Mouse (Mus musculus) cerebellum, adult 2 months (tissue): Measurements from ENCODE around the gene Tbck. TPM values are rescaled to one million over a fixed set of nuclear protein-coding genes. Genes with fewer than 3 reads are reported as not detected.

ENCODE experiments used
- DNase-seq, 2 experiments: peaks; one replicate each; pipeline ENCODE4 v3.0.0; 2021
- H3K27ac ChIP-seq: fragments of 200-500 bp; 2 replicates; pipeline ENCODE4 v1.5.1; 2012; ENCODE audit warnings: low read length, control low read depth, inconsistent platforms; ENCODE audit not compliant: insufficient read depth
- H3K27me3 ChIP-seq: fragments of 200-500 bp; 2 replicates; pipeline ENCODE4 v1.6.1; 2012; ENCODE audit warnings: inconsistent platforms, mild to moderate bottlenecking, low read length, moderate library complexity; ENCODE audit not compliant: control insufficient read depth, insufficient read depth
- H3K4me1 ChIP-seq: fragments of 200-500 bp; 2 replicates; pipeline ENCODE4 v1.6.1; 2011; ENCODE audit warnings: low read length; ENCODE audit not compliant: control insufficient read depth, insufficient read depth
- H3K4me3 ChIP-seq: fragments of 200-500 bp; replicated peaks from 2 replicates; pipeline ENCODE3; 2011; ENCODE audit warnings: mild to moderate bottlenecking, low read depth, low read length, control low read depth; ENCODE audit not compliant: insufficient read depth
- CTCF ChIP-seq: fragments of 200-500 bp; IDR thresholded peaks from 2 replicates; pipeline ENCODE4 v1.5.1; 2011; ENCODE audit warnings: low read depth, mild to moderate bottlenecking, control low read depth, low read length, moderate library complexity, borderline replicate concordance; ENCODE audit not compliant: insufficient read depth
- POLR2A ChIP-seq: fragments of 200-500 bp; IDR thresholded peaks from 2 replicates; pipeline ENCODE4 v1.6.1; 2011; ENCODE audit warnings: low read length, control low read depth, borderline replicate concordance; ENCODE audit not compliant: insufficient read depth
- WGBS: fragments of 180-500 bp; shearing (Covaris S2); methylation state at CpG from one replicate; pipeline ENCODE4 v1.1.7; 2018; 5-methylcytosine and 5-hydroxymethylcytosine counted together
- polyA plus RNA-seq: library from polyadenylated mRNA; depleted of rRNA; stranded (reverse); fragments of >200 nt; gene quantifications from 2 replicates; pipeline ENCODE4 v1.2.3, GENCODE M21; 2012

Tbck gene
- polyA plus RNA-seq, 1 experiment, result 8.6 TPM

DNA sequence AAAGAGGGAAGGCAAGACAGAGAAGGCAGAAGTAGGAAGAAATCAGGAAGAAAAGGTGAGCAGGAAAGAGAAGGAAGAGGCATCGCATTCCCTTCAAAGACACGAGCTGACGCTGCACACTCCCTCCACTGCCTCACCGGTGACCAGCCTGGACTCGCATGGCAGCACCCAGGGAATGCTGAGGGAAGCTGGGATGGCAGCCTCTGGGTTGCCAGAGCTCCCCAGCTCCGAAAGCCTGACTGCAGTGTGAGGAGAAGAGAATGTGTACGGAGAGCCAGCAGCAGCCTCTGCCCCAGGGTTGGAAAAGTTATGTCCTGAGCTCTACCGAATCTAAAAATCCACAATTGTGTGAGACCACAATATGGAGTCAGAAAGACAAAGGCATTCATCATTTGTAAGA lies 155.6 kb downstream of the Tbck start:
- H3K27me3 ChIP-seq, result no peaks in the 10 kb centered on the region
- no peak overlapping the region for H3K27ac ChIP-seq
- TF ChIP-seq CTCF (no peak), POLR2A (no peak)
- H3K4me3 ChIP-seq, result no peak overlapping the region
- no peaks in the 10 kb centered on the region for H3K4me1 ChIP-seq
- no peak for DNase-seq
- WGBS, result 77% methylated on average over 8 of the region's 8 CpGs

DNA sequence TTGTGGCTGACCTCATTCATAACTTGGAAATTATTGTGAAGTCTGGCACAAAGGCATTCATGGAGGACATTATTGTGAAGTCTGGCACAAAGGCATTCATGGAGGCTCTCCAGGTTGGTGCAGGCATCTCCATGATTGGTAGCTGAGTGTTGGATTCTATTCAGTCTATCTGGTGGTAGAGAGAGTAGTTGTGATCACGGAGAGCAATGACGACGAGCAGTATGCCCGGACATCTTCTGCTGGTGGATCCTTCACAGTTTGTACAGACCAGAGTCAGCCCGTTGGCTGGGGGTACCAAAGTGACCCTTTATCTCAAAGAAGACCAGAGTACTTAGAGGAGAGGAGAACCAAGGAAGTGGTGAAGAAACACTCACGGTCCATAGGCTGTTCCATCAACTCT lies 158.7 kb downstream of the Tbck start:
- Histone ChIP-seq H3K4me3 (no peak overlapping the region), H3K4me1 (no peaks in the 10 kb centered on the region), H3K27me3 (no peaks in the 10 kb centered on the region), H3K27ac (no peak overlapping the region)
- DNase-seq, result no peak
- 96% methylated on average over 6 of the region's 6 CpGs for WGBS
- TF ChIP-seq POLR2A (no peak), CTCF (no peak)

DNA sequence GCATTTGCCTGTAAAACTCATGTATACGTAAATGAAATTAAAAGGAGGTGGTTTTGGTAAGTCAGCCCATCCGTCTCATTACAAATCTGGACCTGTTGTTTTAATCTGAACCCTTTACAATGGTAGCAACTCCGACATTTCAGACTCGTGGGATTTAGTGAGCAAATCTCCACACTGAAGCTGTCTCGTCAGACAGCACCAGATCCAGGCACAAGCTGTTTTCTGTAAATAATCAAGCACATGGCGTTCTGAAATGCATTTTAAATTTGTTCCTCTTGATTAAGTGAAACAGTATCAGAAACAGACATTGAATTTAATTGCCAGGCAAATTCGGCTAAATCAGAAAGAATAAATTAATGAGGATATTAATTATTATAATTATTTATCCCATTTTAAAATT lies 165.7 kb downstream of the Tbck start:
- WGBS, result 60% methylated on average over 7 of the region's 7 CpGs
- no peak for DNase-seq
- Histone ChIP-seq H3K4me1 (no peaks in the 10 kb centered on the region), H3K27ac (no peak overlapping the region), H3K4me3 (no peak overlapping the region), H3K27me3 (no peaks in the 10 kb centered on the region)
- no peak for TF ChIP-seq CTCF
- TF ChIP-seq POLR2A, result no peak

DNA sequence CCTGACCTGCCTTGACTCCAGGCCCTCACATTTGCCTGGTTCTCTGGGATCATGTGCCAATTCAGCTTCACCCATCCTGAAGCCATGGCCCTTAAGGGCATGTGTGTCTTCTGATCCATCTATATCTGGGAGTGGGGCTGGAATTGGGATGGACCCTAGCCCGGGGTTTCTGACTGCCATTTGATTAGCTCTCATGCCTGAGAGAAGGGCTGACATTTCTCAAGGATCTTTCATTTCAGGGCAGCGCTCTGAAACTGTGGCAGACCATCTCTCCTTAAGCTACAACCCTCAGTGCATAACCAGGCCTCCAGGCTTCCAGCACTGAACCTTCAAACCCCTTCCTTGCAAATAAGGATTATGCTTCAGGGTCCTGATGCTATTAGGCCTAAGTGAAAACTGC lies 166.5 kb downstream of the Tbck start:
- Histone ChIP-seq H3K4me3 (no peak overlapping the region), H3K4me1 (no peaks in the 10 kb centered on the region), H3K27ac (no peak overlapping the region), H3K27me3 (no peaks in the 10 kb centered on the region)
- no peak for DNase-seq
- 80% methylated on average over 2 of the region's 2 CpGs for WGBS
- TF ChIP-seq POLR2A (no peak), CTCF (no peak)

DNA sequence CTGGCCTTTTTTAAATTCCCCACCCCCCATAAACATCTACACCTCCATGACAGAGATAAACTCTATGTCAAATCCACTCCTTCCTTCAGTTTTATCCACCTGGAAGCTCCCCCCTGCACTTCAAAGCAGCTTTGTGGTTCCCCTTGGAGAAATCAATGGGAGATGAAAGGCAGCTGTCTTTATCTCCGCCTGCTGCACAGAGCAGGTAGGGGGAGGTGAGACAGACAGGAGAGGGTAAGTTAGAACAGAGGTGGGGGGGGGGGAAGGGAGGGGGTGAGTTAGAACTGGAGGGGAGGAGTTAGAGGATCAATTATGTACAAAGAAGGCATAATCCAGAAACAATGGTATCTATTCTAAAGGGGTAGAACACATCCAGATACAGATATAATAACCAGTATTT lies 167.5 kb downstream of the Tbck start:
- Histone ChIP-seq H3K27ac (no peak overlapping the region), H3K4me1 (no peaks in the 10 kb centered on the region), H3K4me3 (no peak overlapping the region), H3K27me3 (no peaks in the 10 kb centered on the region)
- WGBS, result 80% methylated on average over 1 of the region's 1 CpGs
- TF ChIP-seq POLR2A (no peak), CTCF (no peak)
- no peak for DNase-seq

DNA sequence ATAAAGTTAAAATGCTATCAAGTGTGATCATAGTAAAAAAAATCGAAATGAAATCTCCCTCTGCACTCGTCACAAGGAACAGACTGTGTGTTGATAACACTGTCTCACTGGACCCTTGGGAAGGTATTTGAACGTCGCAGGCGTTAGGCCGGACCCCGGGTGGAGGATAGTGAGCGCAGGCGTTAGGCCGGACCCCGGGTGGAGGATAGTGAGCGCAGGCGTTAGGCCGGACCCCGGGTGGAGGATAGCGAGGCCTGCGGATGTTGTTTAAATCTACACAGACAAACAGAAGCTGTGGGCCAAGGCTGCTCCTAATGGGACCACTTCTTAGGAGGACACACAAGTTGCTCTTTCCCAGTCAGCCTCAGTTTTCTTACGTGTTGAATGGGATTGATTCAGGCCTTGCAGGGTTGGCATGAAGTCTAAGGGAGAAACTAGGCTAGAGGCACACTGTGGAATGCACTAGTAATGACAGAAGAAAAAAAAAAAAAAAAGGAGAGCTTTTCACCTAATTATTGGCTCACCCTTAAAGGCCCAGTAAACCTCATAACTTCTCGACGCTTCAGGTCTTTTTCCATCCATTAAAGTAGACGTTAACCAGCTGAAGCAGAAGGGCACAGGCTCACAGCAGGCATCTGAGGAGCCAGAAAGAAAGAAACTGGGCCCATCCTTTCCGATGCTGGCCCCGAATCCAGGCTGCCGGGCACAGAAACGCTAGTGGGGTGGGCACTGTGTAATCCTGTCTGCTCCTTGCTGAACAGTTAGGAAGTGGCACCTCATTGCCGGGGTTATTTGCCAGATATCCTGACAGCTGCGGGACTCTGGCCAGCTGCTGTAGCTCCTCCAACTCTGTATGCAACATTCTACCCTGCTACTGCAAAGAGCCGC lies 168.1 kb downstream of the Tbck start:
- Histone ChIP-seq H3K27me3 (no peaks in the 10 kb centered on the region), H3K4me1 (no peaks in the 10 kb centered on the region), H3K4me3 (no peak overlapping the region), H3K27ac (no peak overlapping the region)
- TF ChIP-seq CTCF (no peak), POLR2A (no peak)
- DNase-seq, result no peak
- 52% methylated on average over 28 of the region's 28 CpGs for WGBS

DNA sequence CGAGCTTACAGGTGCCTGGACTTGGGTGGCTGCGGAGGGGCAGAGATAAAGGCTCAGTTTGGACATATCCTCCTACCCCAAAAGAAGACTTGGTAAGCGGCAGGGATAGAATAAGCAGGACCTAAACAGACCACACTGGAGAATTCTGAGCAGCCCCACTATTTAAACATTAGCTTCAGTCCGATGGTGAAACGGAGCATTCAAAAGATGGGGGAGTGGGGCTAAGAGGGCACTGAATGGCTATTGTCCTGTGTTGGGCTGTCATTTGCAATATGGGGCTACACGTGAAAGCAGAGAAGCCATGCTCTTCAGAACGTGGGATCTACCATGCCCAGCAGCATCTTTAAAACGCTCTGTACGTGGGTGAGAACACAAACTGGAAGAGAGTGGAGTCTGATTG lies 170.3 kb downstream of the Tbck start:
- DNase-seq, result no peak
- no peak overlapping the region for H3K4me3 ChIP-seq
- WGBS, result 81% methylated on average over 9 of the region's 9 CpGs

DNA sequence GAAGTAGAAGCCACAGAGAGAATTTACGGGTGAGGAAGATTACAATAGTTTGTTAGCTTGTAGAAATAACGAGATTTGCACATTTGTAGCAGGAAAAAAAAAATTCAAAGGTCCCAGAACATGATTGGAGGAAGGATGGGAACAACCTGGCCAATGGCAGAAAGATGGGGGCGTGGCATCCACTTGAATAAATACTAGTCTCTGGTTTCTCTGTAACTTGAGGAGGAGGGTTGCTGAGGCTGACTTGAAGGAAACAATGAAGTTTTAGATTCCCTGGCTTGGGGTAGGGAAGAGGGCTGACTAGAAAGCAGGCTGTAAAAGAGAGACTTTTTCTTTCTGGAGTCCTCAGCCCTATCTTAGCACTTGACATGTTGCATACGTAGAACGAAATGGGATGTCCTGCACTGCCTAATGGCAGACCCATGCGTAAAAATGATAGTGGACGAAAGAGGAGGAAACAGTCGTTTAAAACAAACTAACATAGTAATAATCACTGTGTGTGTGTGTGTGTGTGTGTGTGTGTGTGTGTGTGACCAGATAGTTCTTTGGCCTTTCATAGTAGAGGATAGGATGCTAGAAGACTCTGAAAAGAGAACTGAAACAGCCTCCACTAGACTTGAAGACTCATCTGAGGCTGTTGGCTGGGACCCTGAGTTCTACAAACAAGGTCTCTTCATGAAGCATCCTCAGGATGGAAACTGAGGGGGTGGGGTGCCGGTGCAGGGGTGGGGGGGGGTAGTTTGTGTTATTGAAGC lies 171.7 kb downstream of the Tbck start:
- no peaks in the 10 kb centered on the region for H3K27me3 ChIP-seq
- no peaks in the 10 kb centered on the region for H3K4me1 ChIP-seq
- H3K4me3 ChIP-seq, result no peak overlapping the region
- no peak overlapping the region for H3K27ac ChIP-seq
- no peak for DNase-seq
- 71% methylated on average over 9 of the region's 9 CpGs for WGBS
- no peak for TF ChIP-seq POLR2A
- no peak for TF ChIP-seq CTCF

More for the DNA sequence above, 170.3 kb downstream of the Tbck start:
- Histone ChIP-seq H3K27me3 (no peaks in the 10 kb centered on the region), H3K4me1 (no peaks in the 10 kb centered on the region), H3K27ac (no peak overlapping the region)
- TF ChIP-seq CTCF (no peak), POLR2A (no peak)
